Mouse (Mus musculus): ENCODE results near the gene Zbtb42.

- TF ChIP-seq CTCF (IDR thresholded peaks at IDR 0.05): no peak
- no peak for TF ChIP-seq EP300 (IDR thresholded peaks at IDR 0.05; ENCODE audit: insufficient read depth, low read depth, low read length)
Measured at GRCm38 (mm10) chr12:112683351-112683750, 4.7 kb downstream of the Zbtb42 start.

All from heart, adult 2 months (tissue).